Mouse (Mus musculus) frontal cortex, postnatal 14 days (tissue): Measurements from ENCODE around the gene Gm45783.
"Not testable (repeated sequence)": the region's sequence is repeated elsewhere in the genome, so short reads cannot be mapped to it uniquely, and the experiment has no call there.

ENCODE experiments used
- DNase-seq, 2 experiments: peaks; one replicate each; pipeline ENCODE4 v3.0.0; 2022; ENCODE audit warnings: low spot score in 2 of 2

Gm45783 gene

DNA sequence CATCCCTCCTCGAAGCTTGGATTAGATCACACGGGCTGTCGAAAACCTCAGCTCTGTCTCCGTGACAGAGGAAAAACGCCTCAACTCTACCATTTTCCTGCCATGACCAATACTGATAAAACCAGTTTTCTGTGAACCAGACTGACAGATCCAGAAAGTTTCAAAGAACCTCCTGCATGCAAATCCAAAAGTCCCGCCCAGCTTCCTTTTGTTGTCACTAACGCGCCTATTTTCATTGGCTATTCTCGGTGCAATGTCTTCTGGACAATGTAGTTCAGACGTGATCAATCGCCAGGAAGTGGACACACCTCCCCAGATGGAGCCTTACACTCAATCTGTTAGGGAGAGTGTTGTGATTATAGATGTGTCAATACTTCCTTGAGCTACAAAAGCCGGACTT lies at the start of gene Gm45783:
Gene Gm45783 (minus strand): TSS at position 143 of the 400 bp plus-strand sequence.
- not testable (repeated sequence) for DNase-seq

DNA sequence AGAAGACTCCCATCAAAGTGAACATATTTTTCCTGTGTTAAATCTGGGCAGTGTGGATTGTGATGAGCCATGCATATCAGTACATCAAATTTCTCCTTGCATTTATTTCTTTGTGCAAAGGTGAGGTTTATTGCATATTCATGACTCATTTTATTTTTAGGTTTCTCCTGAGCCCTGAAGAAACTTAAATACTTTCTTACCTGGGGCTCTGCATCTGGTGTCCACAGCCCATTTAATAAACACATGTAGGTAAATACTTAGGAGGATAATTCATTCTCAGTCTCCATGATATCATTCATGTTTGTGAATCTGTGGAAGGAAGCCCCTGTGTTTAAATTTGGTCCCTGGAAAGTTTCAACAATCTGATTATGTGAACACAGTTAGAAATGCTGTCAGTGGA lies 25.2 kb upstream of the Gm45783 start, which contains the start of gene Vmn2r31:
Gene Vmn2r31 (minus strand): TSS at position 101 of the 400 bp plus-strand sequence.
- not testable (repeated sequence) for DNase-seq

DNA sequence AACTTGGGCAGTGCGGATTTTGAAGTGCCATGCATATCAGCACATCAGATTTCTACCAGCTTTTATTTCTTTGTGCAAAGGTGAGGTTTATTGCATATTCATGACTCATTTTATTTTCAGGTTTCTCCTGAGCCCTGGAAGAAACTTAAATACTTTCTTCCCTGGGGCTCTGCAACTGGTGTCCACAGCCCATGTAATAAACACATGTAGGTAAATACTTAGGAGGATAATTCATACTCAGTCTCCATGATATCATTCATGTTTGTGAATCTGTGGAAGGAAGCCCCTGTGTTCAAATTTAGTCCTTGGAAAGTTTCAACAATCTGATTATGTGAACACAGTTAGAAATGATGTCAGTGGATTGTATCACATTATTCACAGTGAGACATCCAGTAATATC lies 36.9 kb downstream of the Gm45783 start, which contains the start of gene Vmn2r30:
Gene Vmn2r30 (minus strand): TSS at position 101 of the 400 bp plus-strand sequence.
- not testable (repeated sequence) for DNase-seq

DNA sequence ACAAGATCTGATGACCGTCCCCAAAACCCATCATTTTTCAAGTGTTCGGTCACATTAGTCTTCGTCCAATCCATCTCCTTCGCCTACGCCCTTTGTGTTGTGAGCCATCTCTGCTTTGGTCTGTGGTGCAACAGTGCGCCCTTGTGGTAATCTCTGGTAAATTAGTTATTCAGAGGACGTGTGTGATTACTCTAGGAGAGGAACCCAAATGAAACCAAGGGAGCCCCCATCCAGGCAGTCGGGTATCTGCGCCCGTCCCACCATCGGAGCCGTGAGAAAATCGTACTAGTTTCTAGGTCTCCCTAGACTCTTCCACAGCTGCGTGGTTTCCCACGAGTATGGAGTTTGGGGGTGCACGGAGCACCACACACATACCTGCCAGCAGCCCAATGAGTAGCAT lies 78.8 kb downstream of the Gm45783 start:
- no peak for DNase-seq
